16 mouse cellular contexts compared by ENCODE assay signal in the genomic region with DNA sequence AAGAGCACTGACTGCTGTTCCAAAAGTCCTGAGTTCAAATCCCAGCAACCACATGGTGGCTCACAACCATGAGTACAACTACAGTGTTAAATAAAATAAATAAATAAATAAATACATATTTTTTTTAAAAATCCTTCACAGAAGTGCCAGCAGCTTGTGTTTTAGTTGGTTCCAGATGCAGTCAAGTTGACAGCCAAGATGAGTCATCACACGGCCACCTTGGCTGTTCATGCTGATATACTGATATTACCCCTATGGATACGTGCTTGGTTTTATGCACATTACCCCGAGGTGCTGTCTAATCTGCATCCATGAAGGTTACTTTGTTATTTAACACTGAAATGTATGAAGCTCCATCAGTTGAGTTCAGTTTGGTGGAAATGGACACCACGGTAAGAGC.
"Had no signal": no experiment of that assay in that cellular context is flagged by ENCODE, and none has a peak within 500 bp of the region (broad histone marks: within the 10 kb centered on the region; RNA-seq: fewer than 3 reads in every experiment).

No protein-coding gene starts in this region.

- DNase-seq: cerebellum, adult 9-10 months; cerebellum, adult 9-11 months; cerebellum, postnatal 10 days; cerebellum, postnatal 14 days; cerebellum, postnatal 25 days; cerebellum, postnatal 36 days; embryo, embryonic 11 days; forebrain, postnatal 0 days; gastrocnemius, adult 2 months; gastrocnemius, postnatal 10 days; gastrocnemius, postnatal 14 days; gastrocnemius, postnatal 25 days; gastrocnemius, postnatal 36 days; heart, adult 11 months; heart, adult 18-20 months; heart, adult 2 months had no signal
